Mouse (Mus musculus) CH12.LX (cell line): ENCODE measurements around the gene Zfp592. TPM values are rescaled to one million over a fixed set of nuclear protein-coding genes. Genes with fewer than 3 reads are reported as not detected.
A peak's percentile ranks its signal among the peaks of the same experiment; 100 is the strongest.

ENCODE experiments used
- DNase-seq: peaks from one replicate; pipeline ENCODE4 v3.0.0-alpha.2; 2013; ENCODE audit errors: extremely low read depth
- H3K27ac ChIP-seq: 2 replicates; pipeline ENCODE4 v1.5.1; 2012; ENCODE audit warnings: low read depth, mild to moderate bottlenecking, control low read depth, moderate library complexity; ENCODE audit not compliant: insufficient read depth
- H3K27me3 ChIP-seq: replicated peaks from 2 replicates; pipeline ENCODE3; 2012; ENCODE audit warnings: inconsistent platforms
- H3K36me3 ChIP-seq, 2 experiments: replicated peaks in 1 of 2; 2 replicates each; pipeline versions ENCODE3 to v1.6.1; 2012; ENCODE audit warnings: inconsistent platforms in 1 of 2, low read length in 1 of 2, mild to moderate bottlenecking in 1 of 2, mixed read lengths in 1 of 2, moderate library complexity in 1 of 2; ENCODE audit not compliant: control insufficient read depth in 1 of 2, insufficient read depth in 1 of 2
- H3K4me1 ChIP-seq, 2 experiments: 2 replicates each; pipeline ENCODE4 v1.6.1; 2012; ENCODE audit warnings: inconsistent platforms in 1 of 2, moderate library complexity in 1 of 2; ENCODE audit not compliant: insufficient read depth in 2 of 2, control insufficient read depth in 1 of 2
- H3K4me2 ChIP-seq: 2 replicates; pipeline ENCODE4 v1.6.1; 2012; ENCODE audit warnings: low read depth, mild to moderate bottlenecking, control low read depth; ENCODE audit not compliant: poor library complexity, insufficient read depth, severe bottlenecking
- H3K4me3 ChIP-seq, 3 experiments: fragments of 150-350 bp in 1 of 3; sonication (generic) in 1 of 3; replicated peaks in 1 of 3; 2 replicates each; pipeline versions ENCODE3 to v1.5.1; 2011 to 2012; ENCODE audit warnings: low read depth in 2 of 3, low read length in 2 of 3, mild to moderate bottlenecking in 2 of 3, moderate library complexity in 2 of 3, control low read depth in 1 of 3, improper control_type of control experiment in 1 of 3, inconsistent platforms in 1 of 3, mixed read lengths in 1 of 3; ENCODE audit not compliant: poor library complexity in 1 of 3
- H3K79me2 ChIP-seq: replicated peaks from 2 replicates; pipeline ENCODE4 v1.6.1; 2012; ENCODE audit warnings: mild to moderate bottlenecking, moderate library complexity; ENCODE audit not compliant: control insufficient read depth, poor library complexity, insufficient read depth, severe bottlenecking; ENCODE audit errors: extremely low read depth
- H3K9ac ChIP-seq: 2 replicates; pipeline ENCODE4 v1.6.1; 2012; ENCODE audit warnings: low read depth, mild to moderate bottlenecking, control low read depth, moderate library complexity; ENCODE audit not compliant: insufficient read depth
- H3K9me3 ChIP-seq: replicated peaks from 2 replicates; pipeline ENCODE3; 2012; ENCODE audit warnings: low read length, inconsistent platforms, mixed read lengths
- BHLHE40 ChIP-seq: IDR thresholded peaks from 2 replicates; pipeline ENCODE4 v1.6.1; 2011; ENCODE audit warnings: mild to moderate bottlenecking, low read depth, low read length, improper control_type of control experiment
- CHD1 ChIP-seq: IDR thresholded peaks from 2 replicates; pipeline ENCODE4 v1.6.1; 2012; ENCODE audit warnings: low read depth, low read length, improper control_type of control experiment, inconsistent platforms
- CHD2 ChIP-seq: IDR thresholded peaks from 2 replicates; pipeline ENCODE4 v1.6.1; 2011; ENCODE audit warnings: low read length, improper control_type of control experiment
- CTCF ChIP-seq, 2 experiments: IDR thresholded peaks in 1 of 2; conservative IDR thresholded peaks in 1 of 2; 2 replicates each; pipeline ENCODE4 v1.5.1; 2011 to 2012; ENCODE audit warnings: low read depth in 2 of 2, low read length in 2 of 2, improper control_type of control experiment in 1 of 2, inconsistent platforms in 1 of 2, mild to moderate bottlenecking in 1 of 2, moderate library complexity in 1 of 2
- E2F4 ChIP-seq: IDR thresholded peaks from 2 replicates; pipeline ENCODE4 v1.6.1; 2011; ENCODE audit warnings: low read depth, low read length, improper control_type of control experiment; ENCODE audit not compliant: insufficient replicate concordance
- ELF1 ChIP-seq: IDR thresholded peaks from 2 replicates; pipeline ENCODE4 v1.6.1; 2014; ENCODE audit warnings: low read depth, mild to moderate bottlenecking, inconsistent platforms, low read length, improper control_type of control experiment
- EP300 ChIP-seq: IDR thresholded peaks from 2 replicates; pipeline ENCODE4 v1.6.1; 2011; ENCODE audit warnings: low read length, improper control_type of control experiment
- ETS1 ChIP-seq: conservative IDR thresholded peaks from 2 replicates; pipeline ENCODE4 v1.6.1; 2012; ENCODE audit warnings: low read depth, mild to moderate bottlenecking, inconsistent platforms, low read length, improper control_type of control experiment, moderate library complexity
- HCFC1 ChIP-seq: IDR thresholded peaks from 2 replicates; pipeline ENCODE4 v1.6.1; 2012; ENCODE audit warnings: low read depth, mild to moderate bottlenecking, inconsistent platforms, low read length, improper control_type of control experiment
- IRF4 ChIP-seq: IDR thresholded peaks from 2 replicates; pipeline ENCODE4 v1.6.1; 2014; ENCODE audit warnings: low read depth, mild to moderate bottlenecking, inconsistent platforms, low read length, improper control_type of control experiment
- JUN ChIP-seq: IDR thresholded peaks from 2 replicates; pipeline ENCODE4 v1.6.1; 2011; ENCODE audit warnings: low read depth, mild to moderate bottlenecking, low read length, improper control_type of control experiment, moderate library complexity; ENCODE audit not compliant: insufficient read depth
- JUND ChIP-seq: conservative IDR thresholded peaks from 2 replicates; pipeline ENCODE4 v1.6.1; 2011; ENCODE audit warnings: low read depth, low read length, improper control_type of control experiment
- KAT2A ChIP-seq: IDR thresholded peaks from 2 replicates; pipeline ENCODE4 v1.6.1; 2012; ENCODE audit warnings: low read length, improper control_type of control experiment, inconsistent platforms; ENCODE audit not compliant: insufficient replicate concordance
- MAFK ChIP-seq: IDR thresholded peaks from 2 replicates; pipeline ENCODE4 v1.6.1; 2011; ENCODE audit warnings: low read length, improper control_type of control experiment; ENCODE audit not compliant: insufficient replicate concordance
- MAX ChIP-seq: IDR thresholded peaks from 2 replicates; pipeline ENCODE4 v1.6.1; 2011; ENCODE audit warnings: low read length, improper control_type of control experiment
- MAZ ChIP-seq: IDR thresholded peaks from 2 replicates; pipeline ENCODE4 v1.6.1; 2012; ENCODE audit warnings: low read depth, mild to moderate bottlenecking, inconsistent platforms, low read length, improper control_type of control experiment, moderate library complexity
- MEF2A ChIP-seq: IDR thresholded peaks from 2 replicates; pipeline ENCODE4 v1.6.1; 2014; ENCODE audit warnings: low read depth, mild to moderate bottlenecking, inconsistent platforms, low read length, improper control_type of control experiment, borderline replicate concordance
- MXI1 ChIP-seq: IDR thresholded peaks from 2 replicates; pipeline ENCODE4 v1.6.1; 2011; ENCODE audit warnings: mild to moderate bottlenecking, low read depth, low read length, improper control_type of control experiment
- MYC ChIP-seq: IDR thresholded peaks from 2 replicates; pipeline ENCODE4 v1.6.1; 2011; ENCODE audit warnings: low read depth, mild to moderate bottlenecking, improper control_type of control experiment, low read length
- NELFE ChIP-seq: IDR thresholded peaks from 2 replicates; pipeline ENCODE4 v1.6.1; 2011; ENCODE audit warnings: low read depth, low read length, improper control_type of control experiment
- NRF1 ChIP-seq: IDR thresholded peaks from 2 replicates; pipeline ENCODE4 v1.6.1; 2014; ENCODE audit warnings: low read depth, mild to moderate bottlenecking, inconsistent platforms, low read length, improper control_type of control experiment, moderate library complexity
- PAX5 ChIP-seq: IDR thresholded peaks from 2 replicates; pipeline ENCODE4 v1.6.1; 2012; ENCODE audit warnings: low read length, inconsistent platforms, mixed read lengths
- POLR2A ChIP-seq: IDR thresholded peaks from 2 replicates; pipeline ENCODE4 v1.6.1; 2011; ENCODE audit warnings: low read depth, mild to moderate bottlenecking, improper control_type of control experiment, low read length
- POLR2AphosphoS2 ChIP-seq: IDR thresholded peaks from 2 replicates; pipeline ENCODE4 v1.6.1; 2011; ENCODE audit warnings: low read depth, low read length, improper control_type of control experiment
- RAD21 ChIP-seq: IDR thresholded peaks from 2 replicates; pipeline ENCODE4 v1.6.1; 2011; ENCODE audit warnings: low read depth, mild to moderate bottlenecking, low read length, improper control_type of control experiment, moderate library complexity
- RCOR1 ChIP-seq: conservative IDR thresholded peaks from 2 replicates; pipeline ENCODE4 v1.6.1; 2012; ENCODE audit warnings: low read depth, mild to moderate bottlenecking, inconsistent platforms, low read length, improper control_type of control experiment
- SIN3A ChIP-seq: IDR thresholded peaks from 2 replicates; pipeline ENCODE4 v1.6.1; 2012; ENCODE audit warnings: low read length, improper control_type of control experiment, inconsistent platforms
- SMC3 ChIP-seq: IDR thresholded peaks from 2 replicates; pipeline ENCODE4 v1.6.1; 2011; ENCODE audit warnings: low read depth, low read length, improper control_type of control experiment
- TBP ChIP-seq: conservative IDR thresholded peaks from 2 replicates; pipeline ENCODE4 v1.6.1; 2011; ENCODE audit warnings: low read depth, low read length, improper control_type of control experiment
- TCF12 ChIP-seq: IDR thresholded peaks from 2 replicates; pipeline ENCODE4 v1.6.1; 2014; ENCODE audit warnings: low read depth, mild to moderate bottlenecking, inconsistent platforms, low read length, improper control_type of control experiment
- UBTF ChIP-seq: IDR thresholded peaks from 2 replicates; pipeline ENCODE4 v1.6.1; 2012; ENCODE audit warnings: low read depth, mild to moderate bottlenecking, inconsistent platforms, low read length, improper control_type of control experiment, moderate library complexity
- USF1 ChIP-seq: IDR thresholded peaks from 2 replicates; pipeline ENCODE4 v1.6.1; 2014; ENCODE audit warnings: low read depth, mild to moderate bottlenecking, inconsistent platforms, low read length, improper control_type of control experiment
- USF2 ChIP-seq: conservative IDR thresholded peaks from 2 replicates; pipeline ENCODE4 v1.6.1; 2011; ENCODE audit warnings: low read depth, low read length, improper control_type of control experiment
- ZC3H11A ChIP-seq: IDR thresholded peaks from 2 replicates; pipeline ENCODE4 v1.6.1; 2012; ENCODE audit warnings: low read depth, mild to moderate bottlenecking, inconsistent platforms, low read length, improper control_type of control experiment
- ZKSCAN1 ChIP-seq: IDR thresholded peaks from 2 replicates; pipeline ENCODE4 v1.6.1; 2012; ENCODE audit warnings: low read depth, inconsistent platforms, low read length, improper control_type of control experiment, borderline replicate concordance
- ZMIZ1 ChIP-seq: IDR thresholded peaks from 2 replicates; pipeline ENCODE4 v1.6.1; 2012; ENCODE audit warnings: low read depth, mild to moderate bottlenecking, inconsistent platforms, low read length, improper control_type of control experiment
- ZNF384 ChIP-seq: IDR thresholded peaks from 2 replicates; pipeline ENCODE4 v1.6.1; 2012; ENCODE audit warnings: low read depth, low read length, improper control_type of control experiment, inconsistent platforms
- dilution Hi-C: fragments of 300-500 bp; cut with MboI; formaldehyde crosslinking; loops from 2 replicates; pipeline ENCODE4 v1.14.3; 2020; ENCODE audit warnings: low sequenced_read_pairs; ENCODE audit not compliant: extremely low pct_unique_long_range_greater_than_20kb, extremely low pct_ligation_motif_present
- in situ Hi-C: fragments of 300-500 bp; cut with MboI; formaldehyde crosslinking; loops from 3 replicates; pipeline ENCODE4 v1.14.3; 2019; ENCODE audit warnings: low sequenced_read_pairs, low pct_ligation_motif_present, low pct_unique_long_range_greater_than_20kb, mixed read lengths
- polyA plus RNA-seq: library from polyadenylated mRNA; unstranded; fragments of >175 nt; gene quantifications from 2 replicates; pipeline ENCODE4 v1.2.1, GENCODE M21; 2012; ENCODE audit warnings: low read depth; ENCODE audit not compliant: insufficient read length
- total RNA-seq, 2 experiments: library from RNA; depleted of rRNA; stranded (reverse); fragments of 300-350 nt in 1 of 2; fragments of >200 nt in 1 of 2; gene quantifications; 2 replicates each; pipeline ENCODE4 v1.2.3; 2012 to 2014

The Zfp592 gene
- total and polyA plus RNA-seq, 3 experiments, result 7.8 to 23.6 (median 10.1) TPM

- in situ Hi-C loops (no loop called here), dilution Hi-C loops (no loop called here)
- no peaks in the 10 kb centered on the region for H3K9me3 ChIP-seq
- H3K9ac ChIP-seq, result peak overlapping the region; percentile 85
- peak overlapping the region; percentile 80 to 98 (median 90) for H3K4me3 ChIP-seq
- no peaks in the 10 kb centered on the region for H3K27me3 ChIP-seq
- peaks cover 0 to 51% of the 10 kb centered on the region in 2 experiments; a peak in 3 of 4 replicates for H3K4me1 ChIP-seq
- peak overlapping the region; percentile 94 for H3K27ac ChIP-seq
- H3K4me2 ChIP-seq, result peak overlapping the region; percentile 53
- DNase-seq, result peak; percentile 66
- peaks cover 0 to 5% of the 10 kb centered on the region in 2 experiments for H3K36me3 ChIP-seq
- H3K79me2 ChIP-seq, result peaks cover 61% of the 10 kb centered on the region
- TF ChIP-seq CTCF (conservative IDR thresholded peaks at IDR 0.05 in 1 of 2, IDR thresholded peaks at IDR 0.05 in 1 of 2; ENCODE audit: low read depth in 2 of 2, low read length in 2 of 2) (no peak), NRF1 (no peak), SIN3A (peak; percentile 90), ZMIZ1 (peak; percentile 44; the same call in 1 of the 2 replicates), TBP (peak; percentile 48; the same call in 1 of the 2 replicates), POLR2A (no peak; the same call in 1 of the 2 replicates), IRF4 (peak; percentile 81), MXI1 (peak; percentile 94), ELF1 (peak; percentile 36; the same call in 1 of the 2 replicates), NELFE (0 out of 2 replicates have a peak, but pooled peaks have one; percentile 40), USF2 (no peak), ZKSCAN1 (no peak), JUN (no peak), RCOR1 (peak; percentile 69; the same call in 1 of the 2 replicates), JUND (no peak), PAX5 (no peak), POLR2AphosphoS2 (0 out of 2 replicates have a peak, but pooled peaks have one; percentile 41), RAD21 (no peak; the same call in 1 of the 2 replicates), SMC3 (no peak), MAZ (0 out of 2 replicates have a peak, but pooled peaks have one; percentile 55), MYC (peak; percentile 92), E2F4 (no peak), MAX (peak; percentile 3), CHD2 (no peak; the same call in 1 of the 2 replicates), KAT2A (no peak), ETS1 (0 out of 2 replicates have a peak, but pooled peaks have one; percentile 19), EP300 (peak; percentile 57), CHD1 (peak; percentile 87; the same call in 1 of the 2 replicates), USF1 (no peak; the same call in 1 of the 2 replicates), TCF12 (0 out of 2 replicates have a peak, but pooled peaks have one; percentile 48), MAFK (no peak), ZC3H11A (no peak), UBTF (peak; percentile 87; the same call in 1 of the 2 replicates), HCFC1 (no peak; the same call in 1 of the 2 replicates), BHLHE40 (no peak), MEF2A (peak; percentile 37; the same call in 1 of the 2 replicates), ZNF384 (peak; percentile 42)
Measured at GRCm38 (mm10) chr7:80995266-80996146, 2.0 kb downstream of the Zfp592 start.
